Mouse (Mus musculus) myocyte (in vitro differentiated cells): ENCODE results near the gene Fam129a.

Experiments
- E2F4 ChIP-seq: IDR thresholded peaks from one replicate; pipeline ENCODE4 v1.6.1; 2011; ENCODE audit warnings: mild to moderate bottlenecking, control low read depth, moderate library complexity; ENCODE audit not compliant: insufficient read depth
- MAX ChIP-seq: IDR thresholded peaks from one replicate; pipeline ENCODE4 v1.6.1; 2011; ENCODE audit warnings: low read depth, mild to moderate bottlenecking, control low read depth
- MYOD1 ChIP-seq, 3 experiments: IDR thresholded peaks; one replicate each; pipeline ENCODE4 v1.6.1; 2011; ENCODE audit warnings: control low read depth in 2 of 3, low read depth in 2 of 3, mild to moderate bottlenecking in 2 of 3, moderate library complexity in 1 of 3; ENCODE audit not compliant: insufficient read length in 2 of 3, control insufficient read depth in 1 of 3
- POLR2A ChIP-seq: IDR thresholded peaks from one replicate; pipeline ENCODE4 v1.6.1; 2011; ENCODE audit warnings: low read depth, mild to moderate bottlenecking, control low read depth, moderate library complexity; ENCODE audit not compliant: insufficient read length
- POLR2AphosphoS2 ChIP-seq: IDR thresholded peaks from one replicate; pipeline ENCODE4 v1.6.1; 2011; ENCODE audit warnings: low read depth, control low read depth; ENCODE audit not compliant: insufficient read length
- TCF12 ChIP-seq: IDR thresholded peaks from one replicate; pipeline ENCODE4 v1.6.1; 2011; ENCODE audit warnings: mild to moderate bottlenecking, control low read depth; ENCODE audit not compliant: poor library complexity, insufficient read depth, severe bottlenecking
- USF1 ChIP-seq: IDR thresholded peaks from one replicate; pipeline ENCODE4 v1.6.1; 2011; ENCODE audit warnings: low read depth, mild to moderate bottlenecking, control low read depth, moderate library complexity

DNA sequence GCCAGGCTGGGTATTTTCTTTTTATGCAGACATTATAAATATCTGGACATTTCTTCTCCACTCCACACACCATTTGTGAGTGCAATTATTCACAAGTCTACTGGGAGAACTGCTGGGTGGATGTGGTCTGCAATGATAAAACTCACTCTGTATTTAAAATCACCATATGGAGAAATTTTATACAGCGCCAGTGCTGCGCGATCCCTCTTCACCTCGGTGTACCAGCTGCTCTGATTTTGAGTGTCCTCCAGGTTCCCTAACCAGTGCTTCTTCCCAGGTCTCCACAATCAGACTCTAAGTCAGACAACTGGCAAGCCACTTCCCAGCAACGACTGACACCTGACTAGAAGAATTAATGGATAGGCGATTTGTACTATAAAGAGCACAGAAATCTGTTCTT lies 7.1 kb upstream of the Fam129a start:
- TF ChIP-seq POLR2AphosphoS2 (no peak), E2F4 (no peak), MYOD1 (IDR thresholded peaks at IDR 0.05; ENCODE audit: control insufficient read depth in 1 of 3, insufficient read length in 2 of 3, low read depth in 2 of 3) (no peak), POLR2A (no peak), TCF12 (no peak), MAX (no peak), USF1 (no peak)
